Mouse (Mus musculus) ZHBTc4 (cell line): ENCODE data around the gene Nek8.
"Not testable (repeated sequence)": the region's sequence is repeated elsewhere in the genome, so short reads cannot be mapped to it uniquely, and the experiment has no call there.

Experiments
- DNase-seq: peaks from one replicate; pipeline ENCODE4 v3.0.0-alpha.2; 2011; ENCODE audit warnings: low read depth, low spot score

Gene Nek8

DNA sequence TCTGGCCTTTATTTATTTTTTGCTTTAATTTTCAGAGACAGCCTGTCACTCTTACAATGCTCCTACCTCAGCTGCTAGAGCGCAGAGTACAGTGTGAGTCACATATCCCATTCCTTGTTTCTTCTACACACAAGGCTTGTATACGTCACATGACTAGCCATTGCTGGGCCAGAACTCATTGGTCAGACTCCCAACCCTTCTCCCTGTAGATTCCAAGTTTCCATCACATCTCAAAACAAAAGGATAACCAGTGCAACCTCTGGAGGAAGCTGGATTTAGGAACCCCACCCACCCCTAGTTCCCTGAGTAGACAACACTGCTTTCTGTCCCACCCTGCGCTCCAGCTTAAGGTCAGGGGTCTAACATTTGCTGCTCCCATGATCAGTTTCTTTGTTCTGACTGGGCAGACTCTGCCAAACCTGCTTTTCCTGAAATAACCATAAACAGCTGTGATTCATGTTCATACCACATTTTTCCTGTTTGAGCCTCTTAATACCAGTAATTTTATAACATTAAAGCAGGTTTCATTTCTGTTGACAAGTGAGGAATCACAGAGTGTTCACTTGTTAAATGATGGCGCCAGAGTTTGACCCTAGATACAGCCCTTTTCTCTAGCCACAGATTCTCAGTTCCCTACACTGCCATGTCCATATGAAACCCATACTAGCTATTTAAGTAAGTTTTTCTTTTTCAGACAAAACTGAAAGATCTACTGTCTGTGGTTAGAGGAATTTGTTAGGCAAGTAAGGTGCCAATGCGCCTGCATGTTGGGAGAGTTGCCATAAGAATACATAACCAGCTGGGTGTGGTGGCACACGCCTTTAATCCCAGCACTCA is 29.6 kb downstream of the Nek8 start:
- DNase-seq, result no peak

DNA sequence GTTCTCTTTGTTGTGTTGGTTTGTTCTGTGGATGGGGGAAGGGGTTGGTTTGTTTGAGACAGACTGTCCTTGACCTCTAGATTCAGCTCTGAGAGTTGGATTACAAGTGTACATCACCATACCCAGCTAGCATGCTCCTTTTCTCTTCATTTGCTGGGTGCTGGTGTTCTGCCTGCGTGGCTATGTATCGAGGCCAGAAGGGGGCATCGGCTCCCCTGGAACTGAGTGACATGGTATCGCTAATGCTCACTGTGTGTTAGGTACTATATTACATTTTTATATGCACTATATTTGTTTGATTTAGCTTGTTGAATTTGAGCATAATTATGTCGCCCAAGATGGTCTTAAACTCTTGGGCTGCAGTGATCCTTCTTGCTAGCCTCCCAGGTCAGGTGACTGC is 30.3 kb downstream of the Nek8 start:
- DNase-seq, result no peak

- DNase-seq, result no peak
Measured at GRCm38 (mm10) chr11:78143520-78143919, 33.0 kb downstream of the Nek8 start.

DNA sequence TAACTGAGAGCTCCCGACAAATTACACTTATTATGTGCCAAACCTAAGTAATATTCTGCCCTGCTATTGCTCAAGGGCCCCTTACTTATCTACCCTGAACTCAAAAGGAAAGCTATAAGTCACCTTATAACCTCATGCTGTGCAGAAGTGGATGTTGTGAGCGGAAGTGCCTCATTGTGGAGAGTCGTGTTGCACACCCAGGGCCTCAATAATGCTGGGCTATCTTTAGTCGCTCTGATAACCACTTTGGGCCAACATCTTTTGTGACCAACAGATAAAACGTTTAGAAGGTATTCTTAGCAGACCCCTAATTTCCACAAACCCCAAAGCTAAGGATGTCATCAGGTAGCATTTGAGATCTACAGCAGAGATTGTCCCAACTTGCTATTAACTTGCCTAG is 35.8 kb downstream of the Nek8 start:
- no peak for DNase-seq

GRCm38 (mm10) chr11:78138023-78138422 is 38.5 kb downstream of the Nek8 start:
- no peak for DNase-seq

GRCm38 (mm10) chr11:78137584-78137983 is 38.9 kb downstream of the Nek8 start:
- DNase-seq, result peak; percentile 64

GRCm38 (mm10) chr11:78136132-78136531 is 40.3 kb downstream of the Nek8 start:
- no peak for DNase-seq

DNA sequence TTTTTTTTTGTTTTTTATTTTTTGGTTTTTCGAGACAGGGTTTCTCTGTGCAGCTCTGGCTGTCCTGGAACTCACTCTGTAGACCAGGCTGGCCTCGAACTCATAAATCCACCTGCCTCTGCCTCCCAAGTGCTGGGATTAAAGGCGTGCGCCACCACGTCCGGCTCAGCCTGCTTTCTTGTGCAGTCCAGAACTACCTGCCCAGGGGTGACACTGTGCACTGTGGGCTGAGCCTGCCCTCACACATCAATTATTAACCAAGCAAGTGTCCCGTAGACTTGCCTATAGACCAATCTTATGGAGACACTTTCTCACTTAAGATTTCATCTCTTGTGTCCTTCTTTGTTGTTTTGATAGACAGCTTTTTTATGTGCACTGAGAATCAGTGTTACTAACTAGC is 41.2 kb downstream of the Nek8 start:
- DNase-seq, result not testable (repeated sequence)

DNA sequence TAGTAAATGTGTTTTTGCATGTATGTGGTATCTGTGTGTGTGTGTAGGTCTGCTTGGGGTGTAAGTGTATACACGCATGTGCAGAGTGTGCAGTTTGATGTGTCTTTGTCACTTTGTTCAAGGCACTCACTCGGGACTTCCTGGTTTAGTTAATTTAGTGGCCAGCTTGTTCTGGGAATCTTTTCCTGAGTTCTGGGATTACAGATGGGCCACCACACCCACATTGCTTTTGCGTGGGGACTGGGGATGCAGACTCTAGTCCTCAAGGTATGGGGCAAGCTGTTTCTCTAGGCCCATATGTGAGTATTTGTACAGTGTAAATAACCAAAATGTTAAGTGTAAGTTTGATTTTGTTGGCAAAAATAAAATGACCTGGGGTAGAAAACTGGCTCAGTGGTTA is 42.1 kb downstream of the Nek8 start:
- no peak for DNase-seq

GRCm38 (mm10) chr11:78133915-78134314 is 42.6 kb downstream of the Nek8 start:
- no peak for DNase-seq

DNA sequence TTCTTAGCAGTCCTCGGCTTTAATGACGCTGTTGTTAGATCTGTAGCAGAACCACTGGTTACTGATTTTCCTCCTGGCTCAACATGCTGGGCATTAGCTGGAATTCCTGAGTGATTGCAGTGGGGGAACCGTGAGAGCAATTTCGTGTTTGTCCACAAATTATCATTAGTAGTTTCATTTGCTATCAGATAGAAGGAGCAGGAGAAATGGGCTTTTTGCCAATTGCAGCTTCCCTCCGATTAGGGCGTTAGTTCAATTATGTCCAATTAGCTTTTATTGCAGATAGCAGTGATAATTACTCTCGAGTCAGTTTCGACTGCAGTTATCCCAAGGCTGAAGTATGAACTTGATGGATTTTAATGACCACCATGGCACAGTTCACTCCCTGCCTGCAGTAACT is 47.0 kb downstream of the Nek8 start:
- no peak for DNase-seq

DNA sequence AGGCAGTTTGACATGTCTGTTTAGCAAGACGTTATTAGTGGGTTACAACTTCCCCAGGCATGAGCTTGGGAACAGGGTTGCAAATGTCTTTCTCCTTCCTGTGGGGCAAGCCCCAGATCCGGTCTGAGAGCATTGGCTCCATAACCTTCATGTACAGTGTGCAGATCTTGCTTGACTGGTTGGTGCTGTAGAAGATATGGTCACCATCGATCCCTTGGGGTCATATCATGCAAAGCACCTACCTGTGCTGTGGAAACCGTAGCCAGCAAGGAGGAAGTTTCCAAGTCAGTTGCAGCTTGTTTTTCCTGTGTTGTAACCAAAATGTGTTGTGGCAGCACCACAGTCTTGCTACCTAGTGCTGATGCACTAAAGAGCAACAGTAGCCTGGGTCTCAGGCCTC is 49.7 kb downstream of the Nek8 start:
- DNase-seq, result no peak

- no peak for DNase-seq
Measured at GRCm38 (mm10) chr11:78125691-78126090, 50.8 kb downstream of the Nek8 start.

DNA sequence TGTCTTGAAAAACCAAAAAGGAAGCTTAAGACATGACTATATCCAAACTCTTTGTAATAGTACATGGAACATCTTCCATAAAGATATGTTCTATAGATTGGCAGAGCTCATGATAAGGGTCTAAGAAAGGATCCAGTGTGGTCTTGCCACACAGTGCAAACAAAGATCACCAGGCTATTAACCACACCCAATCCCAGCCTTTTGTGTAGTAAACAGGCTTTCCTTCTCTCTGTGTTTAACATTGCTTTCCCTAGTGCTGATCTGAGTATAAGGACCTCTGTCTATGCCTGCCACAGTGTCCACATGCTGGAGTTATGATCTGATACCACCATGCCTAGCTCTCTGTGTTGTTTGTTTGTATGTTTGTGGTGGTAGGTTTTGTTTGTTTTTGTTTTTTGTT is 52.7 kb downstream of the Nek8 start:
- DNase-seq, result peak; percentile 52

GRCm38 (mm10) chr11:78122815-78123214 is 53.7 kb downstream of the Nek8 start:
- no peak for DNase-seq

- no peak for DNase-seq
Measured at GRCm38 (mm10) chr11:78121176-78121575, 55.3 kb downstream of the Nek8 start.

DNA sequence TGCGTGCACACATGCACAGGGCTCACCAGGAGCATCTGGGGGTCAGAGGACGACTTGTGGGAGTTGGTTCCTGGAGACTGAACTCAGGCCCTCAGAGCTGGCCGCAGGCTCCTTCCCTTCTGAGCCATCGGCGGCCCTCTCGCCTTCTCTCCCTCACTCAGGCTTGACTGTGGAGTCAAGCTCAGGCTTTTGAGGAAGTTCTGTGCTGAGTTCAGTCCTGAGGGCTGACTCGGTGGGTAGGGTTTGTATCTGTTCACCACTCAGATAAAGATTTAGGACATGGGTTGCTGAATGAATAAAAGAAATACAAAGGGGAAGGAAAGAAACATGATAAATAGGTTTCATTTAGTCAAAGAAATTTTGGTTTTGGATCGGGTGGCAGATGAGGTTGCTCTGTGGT is 56.6 kb downstream of the Nek8 start:
- no peak for DNase-seq

GRCm38 (mm10) chr11:78118467-78118866 is 58.0 kb downstream of the Nek8 start:
- no peak for DNase-seq

DNA sequence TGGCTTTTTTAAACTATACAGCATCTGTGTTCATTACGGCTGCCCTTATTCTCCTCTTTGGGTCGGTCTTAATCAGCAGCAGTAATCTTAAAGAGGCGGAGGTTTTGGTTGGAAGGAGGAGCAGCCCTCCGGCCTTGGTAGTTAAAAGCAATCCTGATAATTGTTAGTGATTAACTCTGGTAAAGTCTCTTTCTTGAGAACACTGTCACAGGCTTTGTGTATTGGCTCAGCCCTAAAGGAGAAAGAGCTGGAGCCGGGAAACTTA is 60.4 kb downstream of the Nek8 start:
- no peak for DNase-seq
